Mouse (Mus musculus): ENCODE data around the gene Kmt5b. TPM values are rescaled to one million over a fixed set of nuclear protein-coding genes. Genes with fewer than 3 reads are reported as not detected.

Kmt5b gene
- polyA plus RNA-seq, 1 experiment = 5.6 TPM

DNA sequence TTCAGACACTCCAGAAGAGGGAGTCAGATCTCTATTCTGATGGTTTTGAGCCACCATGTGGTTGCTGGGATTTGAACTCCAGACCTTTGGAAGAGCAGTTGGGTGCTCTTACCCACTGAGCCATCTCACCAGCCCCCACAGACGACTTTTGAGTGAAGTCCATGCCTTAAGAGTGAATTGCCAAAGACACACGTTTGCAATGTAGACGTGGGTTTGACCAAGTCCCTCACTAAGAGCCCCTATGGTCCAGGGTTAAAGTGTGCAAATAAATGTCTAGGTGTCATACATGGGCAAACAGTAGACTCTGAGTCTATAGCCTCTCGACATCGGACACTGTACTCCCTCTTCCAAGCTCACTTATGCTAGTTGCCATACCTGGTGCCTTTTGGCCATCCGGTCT lies 2.3 kb downstream of the Kmt5b start:
- H3K79me2 ChIP-seq (ENCODE audit: control insufficient read depth, insufficient read depth) = peaks cover 58% of the 10 kb centered on the region
- H3K27me3 ChIP-seq (ENCODE audit: control insufficient read depth, insufficient read depth, insufficient read length) = no peaks in the 10 kb centered on the region
- TF ChIP-seq CEBPB (IDR thresholded peaks at IDR 0.05; ENCODE audit: low read depth) (no peak), MAX (IDR thresholded peaks at IDR 0.05) (no peak), CTCF (IDR thresholded peaks at IDR 0.05; ENCODE audit: control insufficient read depth, insufficient read depth, insufficient read length) (no peak)
- H3K4me3 ChIP-seq (ENCODE audit: insufficient read depth, poor library complexity, severe bottlenecking) = peak overlapping the region; percentile 69
- peaks cover 50% of the 10 kb centered on the region for H3K79me3 ChIP-seq (ENCODE audit: low read depth)
- peaks cover 14% of the 10 kb centered on the region for H3K36me3 ChIP-seq (ENCODE audit: control insufficient read depth, insufficient read depth)
- H3ac ChIP-seq (ENCODE audit: control insufficient read depth, insufficient read length, low read depth) = no peak overlapping the region

DNA sequence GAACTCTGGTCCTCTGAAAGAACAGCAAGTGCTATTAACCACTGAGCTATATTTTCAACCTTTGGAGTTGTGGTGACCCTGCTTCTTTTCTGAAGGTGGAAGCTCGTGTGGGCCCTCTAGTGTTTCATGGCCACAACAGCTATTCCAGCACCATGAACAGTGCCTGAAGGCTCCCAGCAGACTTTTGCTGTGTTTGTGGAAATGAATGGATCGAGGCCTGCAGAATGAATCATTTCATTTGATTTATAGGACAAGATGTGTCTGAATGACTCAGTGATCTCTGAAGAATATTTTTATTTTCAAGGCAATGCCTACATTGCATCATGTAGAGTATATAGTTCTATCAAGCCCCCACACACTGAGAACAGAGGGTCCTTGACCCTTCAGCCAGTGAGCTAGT lies 6.9 kb downstream of the Kmt5b start:
- H3K4me3 ChIP-seq (ENCODE audit: insufficient read depth, poor library complexity, severe bottlenecking) = no peak overlapping the region
- no peaks in the 10 kb centered on the region for H3K27me3 ChIP-seq (ENCODE audit: control insufficient read depth, insufficient read depth, insufficient read length)
- H3K79me2 ChIP-seq (ENCODE audit: control insufficient read depth, insufficient read depth) = peaks cover 100% of the 10 kb centered on the region
- H3K79me3 ChIP-seq (ENCODE audit: low read depth) = peaks cover 90% of the 10 kb centered on the region
- no peak overlapping the region for H3ac ChIP-seq (ENCODE audit: control insufficient read depth, insufficient read length, low read depth)
- H3K36me3 ChIP-seq (ENCODE audit: control insufficient read depth, insufficient read depth) = peaks cover 14% of the 10 kb centered on the region
- no peak for TF ChIP-seq USF1 (IDR thresholded peaks at IDR 0.05; ENCODE audit: low read depth)
- no peak for TF ChIP-seq MYOD1 (IDR thresholded peaks at IDR 0.05; ENCODE audit: control insufficient read depth, insufficient read length, low read depth)
- TF ChIP-seq FOSL1 (IDR thresholded peaks at IDR 0.05; ENCODE audit: insufficient read depth, low read length, poor library complexity, severe bottlenecking) = no peak
- TF ChIP-seq CEBPB (IDR thresholded peaks at IDR 0.05; ENCODE audit: low read depth) = no peak
- TF ChIP-seq MYOG (IDR thresholded peaks at IDR 0.05; ENCODE audit: control insufficient read depth, extremely low read depth, insufficient read length) = no peak
- TF ChIP-seq CTCF (IDR thresholded peaks at IDR 0.05; ENCODE audit: control insufficient read depth, insufficient read depth, insufficient read length) = no peak
- TF ChIP-seq MAX (IDR thresholded peaks at IDR 0.05) = no peak

DNA sequence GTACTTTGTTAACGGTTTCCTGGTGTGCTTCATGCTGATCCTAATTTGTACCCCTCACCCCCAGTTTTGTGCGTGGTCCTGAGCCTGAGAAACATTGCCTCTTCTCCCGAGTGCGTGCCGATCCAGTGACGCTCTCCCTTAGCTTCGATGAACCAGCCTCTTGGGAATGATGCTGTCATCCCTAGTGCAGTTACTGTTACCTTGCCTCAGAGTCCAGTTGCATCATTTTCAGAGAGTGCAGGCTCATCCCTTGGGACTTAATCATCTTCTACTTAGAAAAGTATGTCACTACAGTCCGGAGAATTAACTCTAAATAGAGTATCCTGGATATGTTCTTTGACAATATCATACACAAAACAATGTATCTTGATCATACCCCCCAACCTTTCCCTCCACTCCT lies 11.5 kb downstream of the Kmt5b start:
- no peak overlapping the region for H3K4me3 ChIP-seq (ENCODE audit: insufficient read depth, poor library complexity, severe bottlenecking)
- peaks cover 3% of the 10 kb centered on the region for H3K36me3 ChIP-seq (ENCODE audit: control insufficient read depth, insufficient read depth)
- peaks cover 86% of the 10 kb centered on the region for H3K79me2 ChIP-seq (ENCODE audit: control insufficient read depth, insufficient read depth)
- no peaks in the 10 kb centered on the region for H3K27me3 ChIP-seq (ENCODE audit: control insufficient read depth, insufficient read depth, insufficient read length)
- peaks cover 81% of the 10 kb centered on the region for H3K79me3 ChIP-seq (ENCODE audit: low read depth)
- H3ac ChIP-seq (ENCODE audit: control insufficient read depth, insufficient read length, low read depth) = no peak overlapping the region
- no peak for TF ChIP-seq USF1 (IDR thresholded peaks at IDR 0.05; ENCODE audit: low read depth)
- no peak for TF ChIP-seq MAX (IDR thresholded peaks at IDR 0.05)
- TF ChIP-seq CEBPB (IDR thresholded peaks at IDR 0.05; ENCODE audit: low read depth) = no peak

DNA sequence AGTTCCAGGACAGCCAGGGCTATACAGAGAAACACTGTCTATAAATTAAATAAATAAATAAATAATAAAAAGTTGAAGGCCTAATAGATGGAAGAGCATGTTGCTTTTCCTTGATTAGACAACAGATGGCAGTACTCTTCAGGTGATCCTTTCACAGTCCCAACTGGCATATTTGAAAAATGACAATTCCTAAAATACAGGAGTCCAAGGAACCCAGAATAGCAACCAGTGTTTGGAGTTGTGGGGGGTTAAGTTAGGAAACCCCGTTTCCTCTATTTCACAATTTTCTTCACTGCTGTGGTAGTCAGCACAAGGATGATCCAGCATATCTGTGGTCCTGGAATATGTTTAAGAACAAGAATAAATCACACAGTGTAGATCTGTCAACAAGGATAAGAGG lies 22.9 kb downstream of the Kmt5b start:
- Histone ChIP-seq H3K27me3 (ENCODE audit: control insufficient read depth, insufficient read depth, insufficient read length) (no peaks in the 10 kb centered on the region), H3K36me3 (ENCODE audit: control insufficient read depth, insufficient read depth) (peaks cover 23% of the 10 kb centered on the region), H3K79me3 (ENCODE audit: low read depth) (no peaks in the 10 kb centered on the region), H3ac (ENCODE audit: control insufficient read depth, insufficient read length, low read depth) (no peak overlapping the region), H3K4me3 (ENCODE audit: insufficient read depth, poor library complexity, severe bottlenecking) (no peak overlapping the region), H3K79me2 (ENCODE audit: control insufficient read depth, insufficient read depth) (peaks cover 22% of the 10 kb centered on the region)
- TF ChIP-seq CTCF (IDR thresholded peaks at IDR 0.05; ENCODE audit: control insufficient read depth, insufficient read depth, insufficient read length) (no peak), MYOD1 (IDR thresholded peaks at IDR 0.05; ENCODE audit: control insufficient read depth, insufficient read length, low read depth) (no peak)

DNA sequence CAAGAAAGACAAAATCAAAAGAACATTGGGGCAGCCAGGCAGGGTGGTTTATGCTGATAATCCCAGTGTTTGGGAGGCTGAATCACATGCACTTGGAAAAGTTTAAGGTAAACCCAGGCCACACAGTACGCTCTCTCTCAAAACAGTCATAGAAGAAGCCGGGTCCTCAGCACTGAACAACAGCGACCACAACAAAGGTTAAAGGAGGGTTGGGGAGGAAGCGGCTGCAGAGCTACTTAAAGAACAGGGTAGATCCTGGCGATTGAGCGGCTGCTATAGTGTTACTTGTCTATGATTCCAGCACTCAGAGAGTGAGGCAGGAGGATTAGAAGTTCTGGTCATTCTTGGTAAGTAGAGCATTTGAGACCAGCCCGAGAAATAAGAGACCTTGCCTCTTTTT lies 38.3 kb downstream of the Kmt5b start:
- H3K4me3 ChIP-seq (ENCODE audit: insufficient read depth, poor library complexity, severe bottlenecking) = no peak overlapping the region
- no peak overlapping the region for H3ac ChIP-seq (ENCODE audit: control insufficient read depth, insufficient read length, low read depth)
- no peaks in the 10 kb centered on the region for H3K27me3 ChIP-seq (ENCODE audit: control insufficient read depth, insufficient read depth, insufficient read length)
- H3K79me2 ChIP-seq (ENCODE audit: control insufficient read depth, insufficient read depth) = no peaks in the 10 kb centered on the region
- no peaks in the 10 kb centered on the region for H3K79me3 ChIP-seq (ENCODE audit: low read depth)
- TF ChIP-seq FOSL1 (IDR thresholded peaks at IDR 0.05; ENCODE audit: insufficient read depth, low read length, poor library complexity, severe bottlenecking) = no peak
- no peak for TF ChIP-seq MYOG (IDR thresholded peaks at IDR 0.05; ENCODE audit: control insufficient read depth, extremely low read depth, insufficient read length)
- TF ChIP-seq MAX (IDR thresholded peaks at IDR 0.05) = no peak
- no peak for TF ChIP-seq CTCF (IDR thresholded peaks at IDR 0.05; ENCODE audit: control insufficient read depth, insufficient read depth, insufficient read length)
- TF ChIP-seq CEBPB (IDR thresholded peaks at IDR 0.05; ENCODE audit: low read depth) = no peak
- no peak for TF ChIP-seq USF1 (IDR thresholded peaks at IDR 0.05; ENCODE audit: low read depth)
- TF ChIP-seq MYOD1 (IDR thresholded peaks at IDR 0.05; ENCODE audit: control insufficient read depth, insufficient read length, low read depth) = no peak
- H3K36me3 ChIP-seq (ENCODE audit: control insufficient read depth, insufficient read depth) = peaks cover 84% of the 10 kb centered on the region

DNA sequence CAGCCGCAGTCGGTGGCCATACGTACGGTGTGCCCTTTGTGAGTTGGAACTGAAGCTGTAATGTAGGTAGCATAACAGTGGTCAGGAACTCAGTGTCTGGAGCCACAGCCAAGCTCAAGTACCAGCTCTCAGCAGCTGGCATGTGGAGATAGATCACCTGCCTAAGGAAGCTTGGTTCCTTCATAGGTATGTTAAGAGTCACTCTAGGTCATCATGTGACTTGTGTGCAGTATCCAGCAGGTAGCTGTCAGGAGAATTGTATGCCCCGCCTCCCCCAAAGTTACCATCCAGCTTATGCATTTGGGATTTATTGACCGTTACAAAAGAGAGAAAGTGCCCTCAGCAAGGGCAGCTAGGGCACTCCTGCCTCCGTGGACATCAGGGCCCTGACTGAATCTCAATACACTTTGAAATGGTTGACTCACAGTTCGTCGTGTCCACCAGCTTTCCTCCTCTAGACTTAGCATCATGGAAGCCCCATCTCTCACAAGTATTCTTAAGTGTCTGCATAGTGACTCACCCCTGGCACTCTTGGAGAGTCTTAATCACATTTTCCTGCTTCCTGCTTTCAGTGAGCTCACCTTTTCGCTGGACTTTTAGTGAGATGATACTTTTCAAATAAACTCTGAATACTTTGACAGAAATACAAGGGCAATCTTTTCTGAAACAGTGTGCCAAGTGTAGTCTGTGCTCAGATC lies 43.5 kb downstream of the Kmt5b start:
- no peaks in the 10 kb centered on the region for H3K79me3 ChIP-seq (ENCODE audit: low read depth)
- TF ChIP-seq MYOD1 (IDR thresholded peaks at IDR 0.05; ENCODE audit: control insufficient read depth, insufficient read length, low read depth) (no peak), FOSL1 (IDR thresholded peaks at IDR 0.05; ENCODE audit: insufficient read depth, low read length, poor library complexity, severe bottlenecking) (no peak), CTCF (IDR thresholded peaks at IDR 0.05; ENCODE audit: control insufficient read depth, insufficient read depth, insufficient read length) (no peak)
- H3K79me2 ChIP-seq (ENCODE audit: control insufficient read depth, insufficient read depth) = no peaks in the 10 kb centered on the region
- H3ac ChIP-seq (ENCODE audit: control insufficient read depth, insufficient read length, low read depth) = no peak overlapping the region
- peaks cover 63% of the 10 kb centered on the region for H3K36me3 ChIP-seq (ENCODE audit: control insufficient read depth, insufficient read depth)
- no peaks in the 10 kb centered on the region for H3K27me3 ChIP-seq (ENCODE audit: control insufficient read depth, insufficient read depth, insufficient read length)
- H3K4me3 ChIP-seq (ENCODE audit: insufficient read depth, poor library complexity, severe bottlenecking) = no peak overlapping the region
